Mouse (Mus musculus): ENCODE data around the gene Zp1. TPM values are rescaled to one million over a fixed set of nuclear protein-coding genes. Genes with fewer than 3 reads are reported as not detected.
A peak's percentile ranks its signal among the peaks of the same experiment; 100 is the strongest.

The Zp1 gene
- not detected in 2 replicates for polyA plus RNA-seq (2016; fragmentation: Nextera tagmentation; extraction: Ambion mirVana)

- no peak for DNase-seq (ENCODE audit: low spot score)
- Histone ChIP-seq H3K36me3 (no peaks in the 10 kb centered on the region), H3K27me3 (ENCODE audit: low read depth, poor library complexity, severe bottlenecking) (no peaks in the 10 kb centered on the region), H3K27ac (replicated peaks) (no peak within 1 kb of the TSS; the same call in 1 of the 2 replicates), H3K4me1 (no peaks in the 10 kb centered on the region), H3K9me3 (replicated peaks) (no peaks in the 10 kb centered on the region), H3K4me3 (no peak within 1 kb of the TSS)
- whole genome bisulfite sequencing, result 78% methylated on average over 2 of the region's 2 CpGs
Measured at GRCm38 (mm10) chr19:10920532-10920931, at the start of gene Zp1. Gene Zp1, minus strand, starts transcription at chr19:10920632.

- peaks cover 7% of the 10 kb centered on the region; the same call in 1 of the 2 replicates for H3K9me3 ChIP-seq (replicated peaks)
- no peak overlapping the region for H3K27ac ChIP-seq (replicated peaks)
- DNase-seq (ENCODE audit: low spot score), result no peak
- H3K36me3 ChIP-seq, result no peaks in the 10 kb centered on the region
- no peaks in the 10 kb centered on the region for H3K27me3 ChIP-seq (ENCODE audit: low read depth, poor library complexity, severe bottlenecking)
- 94% methylated on average over 7 of the region's 7 CpGs for WGBS
- no peak overlapping the region for H3K4me3 ChIP-seq
- no peaks in the 10 kb centered on the region for H3K4me1 ChIP-seq
Measured at GRCm38 (mm10) chr19:10968578-10968977, 48.1 kb upstream of the Zp1 start.

- Histone ChIP-seq H3K4me1 (no peaks in the 10 kb centered on the region), H3K27me3 (ENCODE audit: low read depth, poor library complexity, severe bottlenecking) (no peaks in the 10 kb centered on the region), H3K27ac (replicated peaks) (no peak overlapping the region), H3K9me3 (replicated peaks) (no peaks in the 10 kb centered on the region), H3K4me3 (no peak overlapping the region), H3K36me3 (no peaks in the 10 kb centered on the region)
- no peak for DNase-seq (ENCODE audit: low spot score)
- WGBS, result 86% methylated on average over 7 of the region's 7 CpGs
Measured at GRCm38 (mm10) chr19:10965721-10966120, 45.3 kb upstream of the Zp1 start.

GRCm38 (mm10) chr19:10959978-10960346 lies 39.5 kb upstream of the Zp1 start:
- 52% methylated on average over 12 of the region's 12 CpGs for WGBS

GRCm38 (mm10) chr19:10959085-10959977 lies 38.9 kb upstream of the Zp1 start:
- H3K9me3 ChIP-seq (replicated peaks), result no peaks in the 10 kb centered on the region
- no peak overlapping the region for H3K27ac ChIP-seq (replicated peaks)
- 39% methylated on average over 11 of the region's 11 CpGs for WGBS
- no peak overlapping the region for H3K4me3 ChIP-seq
- peak; percentile 36 for DNase-seq (ENCODE audit: low spot score)
- H3K4me1 ChIP-seq, result peaks cover 5% of the 10 kb centered on the region
- no peaks in the 10 kb centered on the region for H3K27me3 ChIP-seq (ENCODE audit: low read depth, poor library complexity, severe bottlenecking)
- H3K36me3 ChIP-seq, result no peaks in the 10 kb centered on the region

More at GRCm38 (mm10) chr19:10959978-10960346, 39.5 kb upstream of the Zp1 start:
- no peaks in the 10 kb centered on the region for H3K27me3 ChIP-seq (ENCODE audit: low read depth, poor library complexity, severe bottlenecking)
- H3K4me3 ChIP-seq, result no peak overlapping the region
- H3K27ac ChIP-seq (replicated peaks), result no peak overlapping the region
- H3K36me3 ChIP-seq, result no peaks in the 10 kb centered on the region
- peaks cover 5% of the 10 kb centered on the region for H3K4me1 ChIP-seq
- DNase-seq (ENCODE audit: low spot score), result no peak
- H3K9me3 ChIP-seq (replicated peaks), result no peaks in the 10 kb centered on the region

GRCm38 (mm10) chr19:10952021-10952939 lies 31.8 kb upstream of the Zp1 start:
- DNase-seq (ENCODE audit: low spot score), result peak; percentile 40
- no peaks in the 10 kb centered on the region for H3K27me3 ChIP-seq (ENCODE audit: low read depth, poor library complexity, severe bottlenecking)
- 0 out of 2 replicates have a peak overlapping the region, but pooled peaks have one; percentile 0 for H3K27ac ChIP-seq (replicated peaks)
- WGBS, result 73% methylated on average over 11 of the region's 11 CpGs
- no peaks in the 10 kb centered on the region for H3K9me3 ChIP-seq (replicated peaks)
- peaks cover 41% of the 10 kb centered on the region for H3K4me1 ChIP-seq
- H3K4me3 ChIP-seq, result no peak overlapping the region
- H3K36me3 ChIP-seq, result no peaks in the 10 kb centered on the region

- Histone ChIP-seq H3K27ac (replicated peaks) (peak overlapping the region; percentile 80), H3K4me3 (peak overlapping the region; percentile 82)
- DNase-seq (ENCODE audit: low spot score), result no peak
Measured at GRCm38 (mm10) chr19:10949558-10949957, 29.1 kb upstream of the Zp1 start.

GRCm38 (mm10) chr19:10949112-10949511 lies 28.7 kb upstream of the Zp1 start, which contains the start of gene Ccdc86:
Gene Ccdc86, minus strand, starts transcription at chr19:10949266.
- Histone ChIP-seq H3K4me3 (peak within 1 kb of the TSS; percentile 82), H3K9me3 (replicated peaks) (no peaks in the 10 kb centered on the region), H3K27me3 (ENCODE audit: low read depth, poor library complexity, severe bottlenecking) (no peaks in the 10 kb centered on the region), H3K4me1 (peaks cover 52% of the 10 kb centered on the region), H3K36me3 (peaks cover 31% of the 10 kb centered on the region), H3K27ac (replicated peaks) (peak within 1 kb of the TSS; percentile 80)
- peak; percentile 99 for DNase-seq (ENCODE audit: low spot score)
- under 1% methylated on average over 30 of the region's 30 CpGs for WGBS

More at GRCm38 (mm10) chr19:10949558-10949957, 29.1 kb upstream of the Zp1 start:
- peaks cover 52% of the 10 kb centered on the region for H3K4me1 ChIP-seq
- H3K27me3 ChIP-seq (ENCODE audit: low read depth, poor library complexity, severe bottlenecking), result no peaks in the 10 kb centered on the region
- no peaks in the 10 kb centered on the region for H3K9me3 ChIP-seq (replicated peaks)
- peaks cover 26% of the 10 kb centered on the region for H3K36me3 ChIP-seq
- 32% methylated on average over 9 of the region's 9 CpGs for WGBS

GRCm38 (mm10) chr19:10948416-10948815 lies 28.0 kb upstream of the Zp1 start:
- peaks cover 52% of the 10 kb centered on the region for H3K4me1 ChIP-seq
- no peaks in the 10 kb centered on the region for H3K9me3 ChIP-seq (replicated peaks)
- DNase-seq (ENCODE audit: low spot score), result no peak
- WGBS, result 2% methylated on average over 20 of the region's 20 CpGs
- H3K36me3 ChIP-seq, result peaks cover 38% of the 10 kb centered on the region
- no peaks in the 10 kb centered on the region for H3K27me3 ChIP-seq (ENCODE audit: low read depth, poor library complexity, severe bottlenecking)
- peak overlapping the region; percentile 82 for H3K4me3 ChIP-seq
- H3K27ac ChIP-seq (replicated peaks), result peak overlapping the region; percentile 80

GRCm38 (mm10) chr19:10947219-10947618 lies 26.8 kb upstream of the Zp1 start:
- Histone ChIP-seq H3K4me1 (peaks cover 44% of the 10 kb centered on the region), H3K36me3 (peaks cover 50% of the 10 kb centered on the region)

GRCm38 (mm10) chr19:10946506-10946905 lies 26.1 kb upstream of the Zp1 start:
- no peak overlapping the region for H3K27ac ChIP-seq (replicated peaks)
- peaks cover 57% of the 10 kb centered on the region for H3K36me3 ChIP-seq
- H3K4me1 ChIP-seq, result peaks cover 39% of the 10 kb centered on the region
- H3K27me3 ChIP-seq (ENCODE audit: low read depth, poor library complexity, severe bottlenecking), result peaks cover 9% of the 10 kb centered on the region; the same call in 1 of the 2 replicates
- 94% methylated on average over 3 of the region's 3 CpGs for WGBS
- no peaks in the 10 kb centered on the region for H3K9me3 ChIP-seq (replicated peaks)
- DNase-seq (ENCODE audit: low spot score), result no peak
- H3K4me3 ChIP-seq, result peak overlapping the region; percentile 82

More at GRCm38 (mm10) chr19:10947219-10947618, 26.8 kb upstream of the Zp1 start:
- DNase-seq (ENCODE audit: low spot score), result no peak
- WGBS, result 89% methylated on average over 5 of the region's 5 CpGs
- Histone ChIP-seq H3K4me3 (peak overlapping the region; percentile 82), H3K9me3 (replicated peaks) (no peaks in the 10 kb centered on the region), H3K27ac (replicated peaks) (no peak overlapping the region), H3K27me3 (ENCODE audit: low read depth, poor library complexity, severe bottlenecking) (peaks cover 2% of the 10 kb centered on the region; the same call in 1 of the 2 replicates)

GRCm38 (mm10) chr19:10943955-10944354 lies 23.5 kb upstream of the Zp1 start:
- H3K27ac ChIP-seq (replicated peaks), result no peak overlapping the region
- peaks cover 58% of the 10 kb centered on the region for H3K36me3 ChIP-seq
- H3K4me3 ChIP-seq, result no peak overlapping the region
- no peak for DNase-seq (ENCODE audit: low spot score)
- no peaks in the 10 kb centered on the region for H3K9me3 ChIP-seq (replicated peaks)
- 86% methylated on average over 3 of the region's 3 CpGs for WGBS
- H3K4me1 ChIP-seq, result peaks cover 43% of the 10 kb centered on the region
- H3K27me3 ChIP-seq (ENCODE audit: low read depth, poor library complexity, severe bottlenecking), result peaks cover 24% of the 10 kb centered on the region; the same call in 1 of the 2 replicates

Measured in midbrain, embryonic 10.5 days (tissue).